Mouse (Mus musculus) ZHBTc4 (cell line): ENCODE measurements at regions not wholly inside any gene's neighbourhood (a gene's known extent, or its start where the extent isn't known, plus 50 kb on each side); places are given as distances from the start of the nearest gene placed in this dataset.

ENCODE experiments used
- DNase-seq: peaks from one replicate; pipeline ENCODE4 v3.0.0-alpha.2; 2011; ENCODE audit warnings: low read depth, low spot score

- no peak for DNase-seq
Measured at GRCm38 (mm10) chr14:105632335-105632734, 264.3 kb downstream of the Spry2 start.

DNA sequence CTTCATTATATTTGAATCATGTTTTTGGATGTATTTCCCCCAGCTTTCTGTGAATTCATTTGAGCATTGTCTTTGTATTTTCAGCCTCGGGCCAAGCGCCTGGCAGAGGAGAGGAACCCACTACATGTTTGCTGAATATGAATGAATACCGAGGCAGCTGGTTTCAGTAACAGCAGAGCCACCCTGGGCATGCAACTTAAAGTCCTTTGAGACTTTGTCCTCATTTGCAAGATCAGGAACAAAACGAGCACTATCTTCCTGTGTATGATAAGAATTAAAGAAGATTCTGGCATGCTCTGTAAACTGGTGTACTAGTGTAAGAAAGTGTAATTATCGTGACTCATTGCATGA, 265.0 kb downstream of the Spry2 start:
- no peak for DNase-seq

DNA sequence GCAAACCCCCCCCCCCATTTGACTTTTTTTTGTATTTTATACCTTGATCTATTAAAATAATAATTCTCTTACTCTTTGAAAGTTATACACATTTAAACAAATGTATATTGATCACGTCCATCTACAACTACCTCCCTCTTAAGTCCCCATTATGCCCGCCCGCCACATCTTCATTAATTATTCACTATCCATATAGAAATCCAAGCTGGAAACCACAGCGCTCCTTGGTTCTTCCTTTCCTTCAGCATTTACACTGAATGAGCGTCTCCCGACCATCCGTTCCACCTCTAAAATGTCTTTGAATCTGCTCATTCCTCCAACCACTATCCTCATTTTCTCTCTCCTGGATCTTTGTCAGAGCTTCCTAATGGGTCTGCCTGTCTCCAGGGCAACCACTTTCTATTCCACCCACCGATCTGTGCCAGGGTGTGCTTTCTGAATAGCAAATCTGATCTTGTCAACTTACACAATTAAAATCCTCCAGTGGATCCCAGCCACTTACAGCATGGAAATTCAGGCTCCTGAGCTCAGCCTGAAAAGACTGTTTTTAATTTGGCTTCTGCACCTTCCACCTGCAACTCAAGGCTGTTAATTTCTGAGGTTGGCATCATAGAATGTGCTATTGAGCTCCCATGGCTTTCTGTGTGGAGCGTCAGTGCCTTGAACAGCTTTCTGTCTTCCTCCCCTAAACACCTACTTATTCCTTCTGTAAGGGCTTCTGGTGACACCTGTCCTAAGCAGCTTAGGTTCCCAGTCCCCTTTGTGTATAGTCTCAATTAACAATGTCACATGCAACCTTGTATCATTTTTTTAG, 265.5 kb downstream of the Spry2 start:
- DNase-seq, result no peak

DNA sequence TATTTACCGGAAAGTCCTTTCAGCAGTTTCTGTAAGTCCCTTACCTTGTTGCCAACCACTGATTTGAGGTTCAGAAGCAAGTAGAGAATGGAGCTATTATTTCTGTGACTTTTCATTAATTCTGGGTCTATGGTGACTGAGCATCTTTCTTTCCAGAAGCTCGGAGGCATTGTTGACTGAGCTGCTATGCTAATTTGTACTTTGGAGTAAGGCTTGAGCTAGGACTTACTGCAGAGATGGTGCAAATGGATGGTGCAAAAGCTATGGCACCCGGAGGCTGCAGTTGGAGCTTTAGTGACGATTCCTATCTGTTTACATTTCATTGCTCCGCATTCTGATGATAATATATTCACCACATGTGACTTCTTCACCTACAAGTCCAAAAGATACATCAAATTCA, 266.2 kb downstream of the Spry2 start:
- DNase-seq, result no peak

- peak; percentile 67 for DNase-seq
Measured at GRCm38 (mm10) chr14:105628673-105629072, 267.9 kb downstream of the Spry2 start.

DNA sequence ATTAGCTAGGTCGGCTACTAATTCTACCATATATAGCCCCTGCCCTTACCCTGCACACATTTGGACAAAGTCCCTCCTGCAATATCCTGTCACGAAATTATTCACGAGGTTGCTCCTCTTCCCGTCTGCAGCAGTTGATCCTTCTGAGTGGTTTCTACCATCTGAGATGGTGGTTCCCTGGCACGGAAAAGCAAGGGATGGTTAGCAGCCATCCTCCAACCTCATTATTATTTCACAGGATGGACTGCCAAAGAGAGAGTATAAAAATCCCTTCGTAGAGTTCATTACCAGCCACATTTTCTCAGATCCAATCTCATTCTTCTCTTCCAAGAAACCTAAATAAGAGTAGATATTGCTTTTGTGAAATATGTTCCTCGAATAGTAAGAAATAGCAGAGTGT, 272.2 kb downstream of the Spry2 start:
- no peak for DNase-seq

DNA sequence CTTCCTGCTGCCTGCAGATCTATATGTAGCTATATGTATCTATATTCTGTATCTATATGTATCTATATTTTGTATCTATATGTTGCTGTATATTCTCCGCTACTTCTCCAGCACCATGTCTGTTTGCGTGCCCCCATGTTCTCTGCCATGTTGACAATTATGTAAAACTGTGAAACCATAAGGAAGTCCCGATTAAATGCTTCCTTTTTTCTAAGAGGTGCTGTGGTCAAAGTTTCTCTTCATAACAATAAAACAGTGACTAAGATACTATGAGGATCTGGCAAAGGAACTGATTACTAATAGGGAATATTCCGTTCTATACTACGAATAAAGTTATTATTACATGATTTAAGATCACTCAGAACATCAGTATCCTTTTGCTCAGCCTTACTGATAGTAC, 274.5 kb downstream of the Spry2 start:
- DNase-seq, result no peak

- no peak for DNase-seq
Measured at GRCm38 (mm10) chr14:105621124-105621523, 275.5 kb downstream of the Spry2 start.

DNA sequence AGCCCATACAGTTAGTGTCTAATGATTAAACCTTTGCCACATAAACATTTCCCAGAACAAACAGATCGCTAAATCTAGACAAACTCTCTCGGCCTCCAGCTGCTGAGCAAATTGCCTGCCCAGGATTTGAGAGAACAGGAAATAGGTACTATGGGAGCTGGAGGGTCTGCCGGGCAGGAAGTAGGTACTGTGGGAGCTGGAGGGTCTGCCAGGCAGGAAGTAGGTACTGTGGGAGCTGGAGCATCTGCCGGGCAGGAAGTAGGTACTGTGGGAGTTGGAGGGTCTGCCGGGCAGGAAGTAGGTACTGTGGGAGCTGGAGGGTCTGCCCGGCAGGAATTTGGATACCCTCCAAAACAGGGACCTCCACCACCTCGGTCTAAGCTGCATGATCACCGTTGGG, 277.2 kb downstream of the Spry2 start:
- no peak for DNase-seq

- DNase-seq, result no peak
Measured at GRCm38 (mm10) chr14:105615766-105616165, 280.9 kb downstream of the Spry2 start.

- DNase-seq, result no peak
Measured at GRCm38 (mm10) chr14:105612794-105613193, 283.8 kb downstream of the Spry2 start.

DNA sequence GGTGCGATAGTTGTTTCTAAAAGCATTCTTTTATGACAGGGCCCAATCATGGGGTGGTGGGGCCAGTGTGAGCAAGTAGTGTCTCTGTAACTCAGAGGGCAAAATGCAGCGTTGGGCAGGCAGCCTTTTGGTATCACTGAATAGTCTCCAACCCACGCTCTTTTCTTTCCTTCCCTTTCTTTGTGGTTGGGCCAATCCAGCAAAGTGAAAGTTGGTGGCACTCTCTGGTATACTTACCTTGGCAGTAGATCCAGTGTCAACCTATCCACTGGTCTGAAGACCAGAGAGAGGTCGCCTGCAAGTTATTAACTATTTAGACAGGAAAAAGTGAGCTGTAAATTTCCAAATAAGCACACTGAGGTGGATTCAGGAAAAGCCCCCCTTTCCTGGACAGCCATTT, 287.8 kb downstream of the Spry2 start:
- DNase-seq, result no peak

- DNase-seq, result no peak
Measured at GRCm38 (mm10) chr14:105606551-105606950, 290.1 kb downstream of the Spry2 start.

DNA sequence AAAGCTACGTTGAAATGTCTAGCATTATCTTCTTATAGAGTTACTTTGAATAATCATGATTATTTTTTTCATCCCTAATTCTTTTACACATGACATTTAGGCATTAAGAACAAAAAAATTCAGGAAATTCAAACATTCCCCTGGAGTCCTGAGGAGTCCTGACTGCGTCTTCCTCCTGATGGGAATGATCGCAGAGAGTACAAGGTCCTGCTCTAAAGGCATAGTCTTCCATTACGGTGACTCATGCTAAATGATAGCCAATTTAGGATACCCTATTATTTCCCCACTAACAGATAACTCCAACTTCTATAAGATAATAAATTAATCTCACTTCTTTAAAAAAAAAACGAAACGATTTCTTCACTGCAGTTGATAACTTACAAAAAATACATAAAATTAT, 292.2 kb downstream of the Spry2 start:
- DNase-seq, result no peak

- DNase-seq, result no peak
Measured at GRCm38 (mm10) chr14:105603047-105603461, 293.6 kb downstream of the Spry2 start.

DNA sequence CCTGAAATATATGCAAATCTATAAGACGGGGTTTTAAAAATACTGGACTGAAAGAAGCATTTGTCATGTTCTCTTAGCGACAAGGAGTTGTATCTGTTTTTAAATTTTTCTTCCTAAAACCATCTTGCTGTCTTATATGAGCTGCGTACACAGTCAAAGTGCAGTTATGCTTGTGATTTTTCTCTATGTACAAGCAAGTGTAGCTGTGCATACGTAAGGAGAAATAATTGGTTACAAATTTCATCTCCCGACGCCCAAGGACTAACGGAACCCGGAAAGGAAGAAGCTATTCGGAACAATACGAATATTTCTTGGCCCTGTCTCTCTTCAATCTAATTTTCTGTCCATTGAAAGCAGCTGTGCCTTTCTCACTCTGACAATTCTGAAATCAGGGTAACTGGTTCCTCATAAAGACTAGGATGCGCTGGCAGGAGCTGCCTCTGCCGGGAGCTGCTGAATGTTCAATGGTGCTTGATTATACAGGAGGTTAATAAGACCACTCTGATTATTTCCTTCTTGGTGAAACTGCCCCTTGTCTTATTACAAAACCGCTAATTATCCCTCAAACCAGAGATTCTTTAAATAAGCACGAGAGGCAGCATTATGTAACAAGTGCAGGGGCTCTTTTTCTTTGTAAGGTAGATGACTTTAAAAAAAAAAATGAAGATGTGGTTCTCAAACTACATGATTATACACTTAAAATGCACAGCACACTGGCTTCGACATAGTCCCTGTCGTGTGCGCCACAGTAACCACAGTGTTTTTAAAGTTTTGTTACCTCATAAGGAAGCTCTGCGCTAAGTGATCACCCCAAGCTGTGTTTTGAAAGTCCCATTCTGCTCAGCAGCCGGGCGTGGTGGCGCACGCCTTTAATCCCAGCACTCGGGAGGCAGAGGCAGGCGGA, 296.8 kb downstream of the Spry2 start:
- DNase-seq, result peak; percentile 16

GRCm38 (mm10) chr14:105589751-105590150, 306.9 kb downstream of the Spry2 start:
- no peak for DNase-seq

DNA sequence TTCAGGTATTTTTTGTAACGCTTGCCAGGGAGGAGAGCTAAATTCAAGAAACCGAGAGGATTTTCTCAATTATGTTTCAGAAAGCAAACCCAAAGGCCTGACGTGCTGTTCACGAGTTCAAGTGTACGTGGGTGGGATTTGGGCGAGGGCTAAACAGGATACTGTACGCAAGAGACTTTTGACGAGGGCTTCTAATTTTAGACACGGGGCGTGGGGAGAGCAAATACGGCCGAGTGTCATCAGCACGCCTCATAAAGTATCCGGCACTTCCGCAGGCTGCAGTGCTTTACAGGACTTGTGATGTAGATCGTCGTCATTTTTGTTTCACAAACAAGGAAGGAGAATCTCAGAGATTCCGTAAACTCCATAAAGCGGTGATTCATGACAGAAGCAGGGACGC, 307.4 kb downstream of the Spry2 start:
- DNase-seq, result peak; percentile 12

- no peak for DNase-seq
Measured at GRCm38 (mm10) chr14:105588391-105589163, 308.0 kb downstream of the Spry2 start.

DNA sequence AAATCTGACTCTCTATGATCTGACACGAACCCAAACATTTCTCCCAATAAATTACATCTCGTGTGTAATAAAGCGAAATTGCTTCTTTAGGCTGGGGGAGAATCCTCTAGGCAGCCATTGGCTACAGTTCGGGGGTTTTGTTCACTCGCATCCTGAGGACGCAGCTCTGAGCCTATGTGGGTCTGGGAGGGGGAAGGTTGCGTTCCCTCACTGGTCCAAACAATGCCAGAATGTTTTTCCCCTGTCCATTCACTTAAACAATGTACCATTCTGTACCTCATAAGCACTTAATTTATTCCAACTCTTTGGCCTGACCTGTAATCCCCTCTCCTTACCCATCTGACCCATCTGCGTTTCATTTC, 308.6 kb downstream of the Spry2 start:
- DNase-seq, result no peak

GRCm38 (mm10) chr14:105584632-105585031, 312.0 kb downstream of the Spry2 start:
- DNase-seq, result no peak

- no peak for DNase-seq
Measured at GRCm38 (mm10) chr14:105583497-105583896, 313.1 kb downstream of the Spry2 start.
